Mouse (Mus musculus): ENCODE results near the gene Myo1g.

DNA sequence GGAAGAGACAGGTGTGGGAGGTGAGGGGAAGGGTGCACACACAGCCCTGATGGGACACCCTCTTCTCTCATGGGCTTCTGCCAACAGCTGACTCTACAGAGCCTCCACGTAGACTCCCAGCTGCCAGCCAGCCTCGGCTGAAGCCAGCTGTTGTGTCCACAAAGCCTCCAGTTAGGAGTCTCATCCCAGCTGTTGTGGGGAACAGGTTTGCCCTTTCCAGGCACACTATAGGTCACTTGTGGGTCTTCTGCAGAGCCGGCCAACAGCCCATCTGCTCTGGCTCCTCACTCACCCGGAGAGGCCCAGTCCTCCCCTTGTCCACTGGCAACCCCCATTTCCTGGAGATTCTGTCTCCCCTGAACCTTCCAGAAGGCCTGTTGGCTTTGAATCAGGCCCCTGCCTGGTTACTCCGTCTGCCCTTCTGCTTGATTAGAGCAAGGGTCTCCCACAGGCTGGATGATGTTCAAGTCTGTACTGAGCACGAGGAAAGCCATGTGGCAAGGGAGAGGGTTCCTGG is 39.0 kb downstream of the Myo1g start:
- no peak for TF ChIP-seq CTCF (IDR thresholded peaks at IDR 0.05; ENCODE audit: low read depth)
- no peak for TF ChIP-seq EP300 (optimal IDR thresholded peaks at IDR 0.05)

Measured in stomach, postnatal 0 days (tissue).